Mouse (Mus musculus): ENCODE results near the gene Ucp2.

Gene Ucp2

DNA sequence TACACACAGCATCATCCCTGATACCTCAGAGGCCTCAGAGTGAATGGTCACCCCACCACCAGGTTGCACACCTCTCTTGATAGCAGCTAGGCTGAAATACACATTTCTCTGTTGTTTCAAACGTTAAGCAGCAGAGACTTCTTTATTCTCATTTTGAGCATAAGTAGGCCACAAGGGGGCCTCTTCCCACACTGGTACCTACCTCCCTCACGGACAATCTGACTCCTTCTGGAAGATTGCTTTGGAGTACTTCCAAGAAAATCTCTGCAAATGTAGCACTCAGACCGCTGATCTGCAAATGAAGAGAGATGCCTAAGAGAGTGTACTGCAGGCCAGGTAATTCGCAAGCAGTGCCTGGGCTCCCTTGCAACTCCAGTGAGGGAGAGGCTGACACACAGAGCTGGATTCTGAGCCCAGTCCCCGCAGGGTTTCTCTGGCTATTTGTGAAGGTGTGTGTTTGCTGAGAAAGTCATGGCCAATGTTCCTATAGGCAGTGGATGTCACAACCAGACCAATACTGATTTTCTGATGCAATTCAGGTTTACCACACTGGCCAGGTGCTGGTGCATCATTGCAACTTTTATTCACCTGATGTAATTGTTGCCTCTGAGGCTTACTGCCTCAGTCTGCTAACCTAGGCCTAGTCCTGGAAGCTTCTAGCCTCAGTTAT is 57.3 kb downstream of the Ucp2 start:
- no peak for TF ChIP-seq GATA4 (IDR thresholded peaks at IDR 0.05; ENCODE audit: insufficient replicate concordance, low read length)

All from liver, adult (tissue).